Mouse (Mus musculus): ENCODE data around the gene Icam5. TPM values are rescaled to one million over a fixed set of nuclear protein-coding genes. Genes with fewer than 3 reads are reported as not detected.

Gene Icam5
- total RNA-seq, 1 experiment, result 1.4 TPM

DNA sequence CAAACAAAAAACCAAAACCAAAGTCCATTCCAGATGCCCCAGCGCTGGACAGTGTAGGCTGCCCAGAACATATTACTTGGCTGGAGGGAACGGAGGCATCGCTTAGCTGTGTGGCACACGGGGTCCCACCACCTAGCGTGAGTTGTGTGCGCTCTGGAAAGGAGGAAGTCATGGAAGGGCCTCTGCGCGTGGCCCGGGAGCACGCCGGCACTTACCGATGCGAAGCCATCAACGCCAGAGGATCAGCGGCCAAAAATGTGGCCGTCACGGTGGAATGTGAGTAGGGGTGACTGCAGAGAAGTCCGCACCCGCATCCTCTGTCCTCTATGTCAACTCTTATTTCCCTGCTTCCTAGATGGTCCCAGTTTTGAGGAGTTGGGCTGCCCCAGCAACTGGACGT is 4.3 kb downstream of the Icam5 start:
- TF ChIP-seq ZC3H11A (IDR thresholded peaks at IDR 0.05; ENCODE audit: borderline replicate concordance, low read depth, low read length) (no peak), HCFC1 (IDR thresholded peaks at IDR 0.05; ENCODE audit: borderline replicate concordance, insufficient read depth, low read length) (no peak), CHD2 (IDR thresholded peaks at IDR 0.05; ENCODE audit: low read depth, low read length) (no peak), ZNF384 (IDR thresholded peaks at IDR 0.05; ENCODE audit: low read depth, low read length) (no peak), MAFK (IDR thresholded peaks at IDR 0.05; ENCODE audit: insufficient read depth, low read depth, low read length) (no peak)
- in situ Hi-C loops (cut with MboI; ENCODE audit: low sequenced_read_pairs in 2 of 2, unreplicated experiment in 2 of 2), result no loop called here
- Histone ChIP-seq H3K36me3 (ENCODE audit: control insufficient read depth, insufficient read depth, low read length, poor library complexity, severe bottlenecking) (no peaks in the 10 kb centered on the region), H3K9ac (ENCODE audit: insufficient read depth, low read depth, low read length, poor library complexity, severe bottlenecking) (no peak overlapping the region), H3K27ac (ENCODE audit: insufficient read depth, low read depth, low read length, poor library complexity, severe bottlenecking) (no peak overlapping the region), H3K4me1 (ENCODE audit: control insufficient read depth in 2 of 2, insufficient read depth in 2 of 2, low read length in 2 of 2, poor library complexity in 1 of 2) (peaks cover 0 to 34% of the 10 kb centered on the region in 2 experiments; a peak in 3 of 4 replicates), H3K4me3 (ENCODE audit: insufficient read depth in 1 of 2, low read depth in 1 of 2, low read length in 2 of 2, poor library complexity in 1 of 2, severe bottlenecking in 1 of 2) (peak overlapping the region; percentile 8 to 59; a peak in 3 of 4 replicates), H3K9me3 (ENCODE audit: control insufficient read depth, insufficient read depth, low read depth, low read length) (no peaks in the 10 kb centered on the region)
- DNase-seq (ENCODE audit: low read depth, low spot score), result no peak

GRCm38 (mm10) chr9:21036666-21037065 is 4.8 kb downstream of the Icam5 start:
- Histone ChIP-seq H3K4me1 (ENCODE audit: control insufficient read depth in 2 of 2, insufficient read depth in 2 of 2, low read length in 2 of 2, poor library complexity in 1 of 2) (peaks cover 0 to 37% of the 10 kb centered on the region in 2 experiments; a peak in 3 of 4 replicates), H3K4me3 (ENCODE audit: insufficient read depth in 1 of 2, low read depth in 1 of 2, low read length in 2 of 2, poor library complexity in 1 of 2, severe bottlenecking in 1 of 2) (peak overlapping the region; percentile 55 to 59; a peak in 3 of 4 replicates), H3K9me3 (ENCODE audit: control insufficient read depth, insufficient read depth, low read depth, low read length) (no peaks in the 10 kb centered on the region), H3K9ac (ENCODE audit: insufficient read depth, low read depth, low read length, poor library complexity, severe bottlenecking) (no peak overlapping the region), H3K27ac (ENCODE audit: insufficient read depth, low read depth, low read length, poor library complexity, severe bottlenecking) (no peak overlapping the region), H3K36me3 (ENCODE audit: control insufficient read depth, insufficient read depth, low read length, poor library complexity, severe bottlenecking) (no peaks in the 10 kb centered on the region)
- in situ Hi-C loops (cut with MboI; ENCODE audit: low sequenced_read_pairs in 2 of 2, unreplicated experiment in 2 of 2), result no loop called here
- DNase-seq (ENCODE audit: low read depth, low spot score), result no peak
- TF ChIP-seq HCFC1 (IDR thresholded peaks at IDR 0.05; ENCODE audit: borderline replicate concordance, insufficient read depth, low read length) (no peak), ZC3H11A (IDR thresholded peaks at IDR 0.05; ENCODE audit: borderline replicate concordance, low read depth, low read length) (no peak), ZNF384 (IDR thresholded peaks at IDR 0.05; ENCODE audit: low read depth, low read length) (no peak), CHD2 (IDR thresholded peaks at IDR 0.05; ENCODE audit: low read depth, low read length) (no peak), MAFK (IDR thresholded peaks at IDR 0.05; ENCODE audit: insufficient read depth, low read depth, low read length) (no peak)

GRCm38 (mm10) chr9:21037481-21037891 is 5.6 kb downstream of the Icam5 start:
- DNase-seq (ENCODE audit: low read depth, low spot score), result no peak
- in situ Hi-C loops (cut with MboI; ENCODE audit: low sequenced_read_pairs in 2 of 2, unreplicated experiment in 2 of 2), result no loop called here
- no peaks in the 10 kb centered on the region for H3K9me3 ChIP-seq (ENCODE audit: control insufficient read depth, insufficient read depth, low read depth, low read length)
- H3K27ac ChIP-seq (ENCODE audit: insufficient read depth, low read depth, low read length, poor library complexity, severe bottlenecking), result no peak overlapping the region
- TF ChIP-seq ZNF384 (IDR thresholded peaks at IDR 0.05; ENCODE audit: low read depth, low read length) (no peak), ZC3H11A (IDR thresholded peaks at IDR 0.05; ENCODE audit: borderline replicate concordance, low read depth, low read length) (no peak), CHD2 (IDR thresholded peaks at IDR 0.05; ENCODE audit: low read depth, low read length) (no peak), HCFC1 (IDR thresholded peaks at IDR 0.05; ENCODE audit: borderline replicate concordance, insufficient read depth, low read length) (no peak), MAFK (IDR thresholded peaks at IDR 0.05; ENCODE audit: insufficient read depth, low read depth, low read length) (no peak)
- peak overlapping the region; percentile 55 to 59 for H3K4me3 ChIP-seq (ENCODE audit: insufficient read depth in 1 of 2, low read depth in 1 of 2, low read length in 2 of 2, poor library complexity in 1 of 2, severe bottlenecking in 1 of 2)
- H3K36me3 ChIP-seq (ENCODE audit: control insufficient read depth, insufficient read depth, low read length, poor library complexity, severe bottlenecking), result no peaks in the 10 kb centered on the region
- H3K4me1 ChIP-seq (ENCODE audit: control insufficient read depth in 2 of 2, insufficient read depth in 2 of 2, low read length in 2 of 2, poor library complexity in 1 of 2), result peaks cover 0 to 37% of the 10 kb centered on the region in 2 experiments; a peak in 3 of 4 replicates
- H3K9ac ChIP-seq (ENCODE audit: insufficient read depth, low read depth, low read length, poor library complexity, severe bottlenecking), result peak overlapping the region; percentile 24; the same call in 1 of the 2 replicates

- Histone ChIP-seq H3K9me3 (ENCODE audit: control insufficient read depth, insufficient read depth, low read depth, low read length) (no peaks in the 10 kb centered on the region), H3K4me3 (ENCODE audit: insufficient read depth in 1 of 2, low read depth in 1 of 2, low read length in 2 of 2, poor library complexity in 1 of 2, severe bottlenecking in 1 of 2) (no peak overlapping the region), H3K36me3 (ENCODE audit: control insufficient read depth, insufficient read depth, low read length, poor library complexity, severe bottlenecking) (no peaks in the 10 kb centered on the region), H3K9ac (ENCODE audit: insufficient read depth, low read depth, low read length, poor library complexity, severe bottlenecking) (no peak overlapping the region), H3K27ac (ENCODE audit: insufficient read depth, low read depth, low read length, poor library complexity, severe bottlenecking) (no peak overlapping the region), H3K4me1 (ENCODE audit: control insufficient read depth in 2 of 2, insufficient read depth in 2 of 2, low read length in 2 of 2, poor library complexity in 1 of 2) (peaks cover 0 to 27% of the 10 kb centered on the region in 2 experiments; a peak in 3 of 4 replicates)
- in situ Hi-C loops (cut with MboI; ENCODE audit: low sequenced_read_pairs in 2 of 2, unreplicated experiment in 2 of 2), result no loop called here
- no peak for DNase-seq (ENCODE audit: low read depth, low spot score)
- no peak for TF ChIP-seq CHD2 (IDR thresholded peaks at IDR 0.05; ENCODE audit: low read depth, low read length)
- no peak for TF ChIP-seq ZC3H11A (IDR thresholded peaks at IDR 0.05; ENCODE audit: borderline replicate concordance, low read depth, low read length)
- no peak for TF ChIP-seq HCFC1 (IDR thresholded peaks at IDR 0.05; ENCODE audit: borderline replicate concordance, insufficient read depth, low read length)
- no peak for TF ChIP-seq MAFK (IDR thresholded peaks at IDR 0.05; ENCODE audit: insufficient read depth, low read depth, low read length)
- no peak for TF ChIP-seq ZNF384 (IDR thresholded peaks at IDR 0.05; ENCODE audit: low read depth, low read length)
Measured at GRCm38 (mm10) chr9:21039779-21040178, 7.9 kb downstream of the Icam5 start.
